Mouse (Mus musculus) heart, adult 9 months (tissue): ENCODE measurements at regions not wholly inside any gene's neighbourhood (a gene's known extent, or its start where the extent isn't known, plus 50 kb on each side); places are given as distances from the start of the nearest gene placed in this dataset.

ENCODE experiments used
- DNase-seq, 2 experiments: peaks; one replicate each; pipeline ENCODE4 v3.0.0; 2022; ENCODE audit warnings: low spot score in 2 of 2

GRCm38 (mm10) chr5:126155216-126155880, 623.8 kb downstream of the Tmem132b start:
- DNase-seq: no peak

- DNase-seq: no peak
These were observed 654.5 kb downstream of the Tmem132b start for GRCm38 (mm10) chr5:126186111-126186510.

GRCm38 (mm10) chr5:126199876-126200275, 668.3 kb downstream of the Tmem132b start:
- no peak for DNase-seq

- no peak for DNase-seq
These were observed 670.0 kb downstream of the Tmem132b start for GRCm38 (mm10) chr5:126201535-126201934.

GRCm38 (mm10) chr5:126201996-126202395, 670.4 kb downstream of the Tmem132b start:
- no peak for DNase-seq

GRCm38 (mm10) chr5:126217016-126217415, 685.4 kb downstream of the Tmem132b start:
- no peak for DNase-seq

- DNase-seq: no peak
These were observed 686.2 kb downstream of the Tmem132b start for GRCm38 (mm10) chr5:126217746-126218145.

- DNase-seq: no peak
These were observed 692.1 kb downstream of the Tmem132b start for GRCm38 (mm10) chr5:126223696-126224095.

GRCm38 (mm10) chr5:126230768-126231167, 699.2 kb downstream of the Tmem132b start:
- DNase-seq: no peak

GRCm38 (mm10) chr5:126238071-126238470, 706.5 kb downstream of the Tmem132b start:
- DNase-seq: no peak

GRCm38 (mm10) chr5:126245776-126246175, 714.2 kb downstream of the Tmem132b start:
- no peak for DNase-seq

- DNase-seq: no peak
These were observed 718.8 kb downstream of the Tmem132b start for GRCm38 (mm10) chr5:126250331-126250730.

- no peak for DNase-seq
These were observed 723.1 kb downstream of the Tmem132b start for GRCm38 (mm10) chr5:126254661-126255060.

- no peak for DNase-seq
These were observed 726.3 kb downstream of the Tmem132b start for GRCm38 (mm10) chr5:126257860-126258259.

GRCm38 (mm10) chr5:126266471-126266870, 734.9 kb downstream of the Tmem132b start:
- no peak for DNase-seq

GRCm38 (mm10) chr5:126266929-126267609, 735.5 kb downstream of the Tmem132b start:
- DNase-seq: no peak

- DNase-seq: no peak
These were observed 737.0 kb downstream of the Tmem132b start for GRCm38 (mm10) chr5:126268592-126268991.

- DNase-seq: no peak
These were observed 742.7 kb downstream of the Tmem132b start for GRCm38 (mm10) chr5:126274316-126274715.

GRCm38 (mm10) chr5:126281057-126281728, 749.6 kb downstream of the Tmem132b start:
- no peak for DNase-seq

GRCm38 (mm10) chr5:126281782-126282181, 750.2 kb downstream of the Tmem132b start:
- DNase-seq: no peak

GRCm38 (mm10) chr5:126324847-126325246, 793.3 kb downstream of the Tmem132b start:
- no peak for DNase-seq

- DNase-seq: no peak
These were observed 796.7 kb downstream of the Tmem132b start for GRCm38 (mm10) chr5:126328276-126328675.

GRCm38 (mm10) chr5:126335091-126335490, 803.5 kb downstream of the Tmem132b start:
- DNase-seq: no peak
